Mouse (Mus musculus) adrenal gland, postnatal 14 days (tissue): ENCODE results near the gene Srd5a3. TPM values are rescaled to one million over a fixed set of nuclear protein-coding genes. Genes with fewer than 3 reads are reported as not detected.

Source experiments
- DNase-seq: peaks from one replicate; pipeline ENCODE4 v3.0.0; 2021; ENCODE audit warnings: mixed read lengths
- total RNA-seq: library from RNA; stranded (reverse); gene quantifications from 2 replicates; pipeline ENCODE4 v1.2.3, GENCODE M21; 2021

Gene Srd5a3
- total RNA-seq, 1 experiment from 2014 or later: 21.4 TPM

GRCm38 (mm10) chr5:76193075-76193474 lies 53.0 kb downstream of the Srd5a3 start:
- DNase-seq: no peak

- no peak for DNase-seq
These were observed 54.4 kb downstream of the Srd5a3 start for GRCm38 (mm10) chr5:76194377-76194945.

DNA sequence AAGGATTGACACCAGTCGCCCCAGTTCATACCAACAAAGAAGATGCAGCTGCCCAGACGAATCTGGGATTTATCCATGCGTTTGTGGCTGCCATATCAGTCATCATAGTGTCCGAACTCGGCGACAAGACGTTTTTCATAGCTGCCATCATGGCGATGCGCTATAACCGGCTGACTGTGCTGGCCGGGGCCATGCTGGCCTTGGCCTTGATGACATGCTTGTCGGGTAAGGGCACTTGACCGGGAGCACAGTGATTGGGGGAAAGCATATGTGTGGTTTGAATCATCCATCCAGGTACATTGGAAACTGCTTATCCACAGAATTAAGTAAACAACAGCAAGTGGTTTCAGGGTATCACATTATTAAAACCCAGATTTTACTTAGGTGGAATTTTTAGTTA lies 59.3 kb downstream of the Srd5a3 start:
- peak; percentile 45 for DNase-seq

- DNase-seq: no peak
These were observed 63.1 kb downstream of the Srd5a3 start for GRCm38 (mm10) chr5:76203171-76203570.

Other genes with a start within 250 kb of the Srd5a3 start
- gene Kdr, start 161.8 kb upstream of the Srd5a3 start, total RNA-seq: 97.6 and 106 TPM in 2 replicates
- 39.0 and 46.6 TPM in 2 replicates for gene Tmem165, start 43.6 kb downstream of the Srd5a3 start, total RNA-seq
- gene Clock, start 164.5 kb downstream of the Srd5a3 start, total RNA-seq: 45.9 and 46.9 TPM in 2 replicates
- gene Pdcl2, start 190.9 kb downstream of the Srd5a3 start, total RNA-seq: not detected in 2 replicates
- not detected in 2 replicates for gene Nmu, start 223.5 kb downstream of the Srd5a3 start, total RNA-seq